Mouse (Mus musculus): ENCODE data around the gene Prmt3.

Prmt3 gene

DNA sequence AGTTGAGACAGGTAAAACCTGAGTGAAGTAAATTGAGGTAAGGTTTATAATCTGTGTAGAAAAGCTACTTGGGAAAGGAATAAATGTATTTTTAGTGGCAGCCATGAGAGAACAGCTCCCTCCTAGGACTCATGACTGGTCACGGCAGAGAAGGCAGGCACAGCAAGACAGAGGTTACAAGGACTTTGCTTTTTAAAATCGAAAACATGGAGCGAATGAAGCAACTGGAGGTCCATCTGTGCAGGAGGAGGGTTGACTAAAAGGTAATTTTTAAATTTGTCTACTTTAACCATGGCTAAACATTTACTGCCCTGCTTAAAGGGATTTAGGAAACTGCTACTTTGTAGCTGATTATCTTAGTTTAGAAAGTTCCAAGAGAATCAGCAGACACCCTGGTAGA is 81.7 kb downstream of the Prmt3 start:
- no peak for DNase-seq

DNA sequence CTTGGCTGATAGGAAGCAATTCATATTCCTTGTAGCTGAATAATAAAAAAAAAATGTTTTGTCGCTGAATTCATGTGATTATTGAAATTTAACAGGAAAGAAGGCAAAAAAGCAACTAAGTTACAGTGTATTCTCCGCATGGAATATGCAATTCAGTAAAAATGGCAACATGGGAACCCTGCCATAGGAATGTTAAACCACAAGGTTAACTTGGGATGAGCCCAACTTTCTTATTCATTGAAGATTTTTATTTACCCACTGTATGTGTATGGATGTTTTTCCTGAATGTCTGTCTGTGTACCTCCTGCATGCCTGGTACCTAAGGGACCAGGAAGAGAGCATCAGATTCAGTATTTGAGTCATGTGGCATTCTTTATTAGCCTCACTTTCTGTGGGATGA is 83.0 kb downstream of the Prmt3 start:
- DNase-seq, result no peak

DNA sequence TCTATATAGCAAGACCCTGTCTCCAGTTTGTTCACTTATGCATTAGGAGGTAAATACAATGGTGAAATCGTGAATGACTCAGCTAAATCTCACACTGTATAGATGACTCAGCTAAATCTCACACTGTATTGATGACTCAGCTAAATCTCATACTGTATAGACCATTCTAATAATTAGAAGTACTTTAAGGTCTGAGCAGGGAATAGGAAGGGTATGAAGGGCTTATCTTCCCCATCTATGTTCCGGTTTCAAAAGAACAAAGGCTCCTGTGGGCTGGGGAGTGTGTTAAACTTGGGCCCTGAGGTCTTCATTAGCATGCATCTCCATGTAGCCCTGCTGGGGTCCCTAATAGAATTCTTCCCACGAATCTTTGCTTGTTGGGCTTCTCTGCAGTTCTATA is 85.6 kb downstream of the Prmt3 start:
- no peak for DNase-seq

DNA sequence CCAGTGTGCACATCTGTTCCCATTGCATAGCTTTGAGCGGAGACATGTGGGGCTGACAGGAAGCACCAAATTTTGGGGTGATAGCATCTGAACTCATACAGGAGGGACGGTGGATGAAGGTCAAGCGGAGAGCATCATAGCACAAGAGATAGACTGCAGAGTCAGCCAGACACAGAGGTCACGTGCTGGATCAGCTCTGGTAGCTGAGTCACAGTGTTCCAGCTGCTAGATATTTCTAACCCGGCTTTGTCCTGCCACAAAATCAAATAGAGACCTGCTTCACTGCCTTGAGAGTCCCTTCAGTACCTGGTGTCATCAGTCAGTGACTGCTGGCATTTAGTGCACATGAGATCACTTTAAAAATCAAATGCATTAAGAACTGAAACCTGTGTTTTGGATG is 91.5 kb downstream of the Prmt3 start:
- no peak for DNase-seq

DNA sequence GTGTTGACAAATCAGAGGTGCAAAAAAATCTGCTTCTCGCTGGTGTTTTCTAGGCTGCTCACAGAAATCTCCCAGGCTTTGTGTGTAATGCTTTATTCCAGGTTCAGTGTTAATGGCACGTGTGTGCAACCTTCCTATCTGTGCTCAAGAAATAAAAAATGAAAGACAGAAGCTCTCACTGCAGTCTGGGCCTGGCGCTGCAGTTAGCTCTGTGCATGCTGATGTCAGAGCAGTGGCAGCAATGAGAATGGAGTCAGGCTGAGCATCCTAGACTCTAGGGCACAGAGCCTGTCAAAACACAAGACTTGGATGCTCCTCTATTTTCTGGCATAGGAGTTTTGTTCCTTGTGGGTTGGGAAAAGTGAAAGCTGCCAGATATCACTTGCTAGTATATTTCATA is 92.1 kb downstream of the Prmt3 start:
- DNase-seq, result no peak

DNA sequence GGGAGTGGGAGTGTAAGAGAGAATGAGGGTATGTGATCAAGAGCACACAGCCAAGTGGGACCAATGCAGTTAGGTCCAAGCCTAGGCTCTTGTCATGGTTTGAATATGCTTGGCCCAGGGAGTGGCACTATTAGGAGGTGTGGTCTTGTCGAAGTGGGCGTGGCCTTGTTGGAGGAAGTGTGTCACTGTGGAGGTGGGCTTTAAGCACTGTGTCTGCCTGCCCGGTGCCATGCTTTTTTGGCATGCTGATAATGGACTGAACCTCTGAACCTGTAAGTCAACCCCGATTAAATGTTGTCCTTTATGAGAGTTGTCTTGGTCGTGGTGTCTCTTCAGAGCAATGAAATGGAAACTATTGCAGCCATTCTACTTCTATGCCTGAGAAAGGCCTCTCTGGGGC is 99.2 kb downstream of the Prmt3 start:
- no peak for DNase-seq

DNA sequence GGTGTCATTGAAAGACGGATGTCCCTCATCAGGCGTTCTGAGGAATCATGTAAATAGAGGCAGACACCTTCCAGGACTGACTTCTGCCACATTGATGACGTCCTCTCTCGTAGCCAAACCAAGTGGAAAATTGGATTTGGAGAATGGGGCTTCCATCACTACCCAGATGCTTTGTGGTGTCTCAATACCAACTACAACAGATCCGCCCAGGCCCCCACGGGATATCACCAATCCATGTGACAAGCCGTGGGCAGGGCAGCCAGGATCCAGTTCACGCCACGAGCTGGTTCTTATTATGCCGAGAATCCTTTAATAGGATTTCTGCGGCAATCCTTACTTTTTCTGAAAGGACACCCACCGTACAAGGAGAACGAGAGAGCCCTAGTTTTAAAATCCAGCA is 100.9 kb downstream of the Prmt3 start:
- DNase-seq, result no peak

DNA sequence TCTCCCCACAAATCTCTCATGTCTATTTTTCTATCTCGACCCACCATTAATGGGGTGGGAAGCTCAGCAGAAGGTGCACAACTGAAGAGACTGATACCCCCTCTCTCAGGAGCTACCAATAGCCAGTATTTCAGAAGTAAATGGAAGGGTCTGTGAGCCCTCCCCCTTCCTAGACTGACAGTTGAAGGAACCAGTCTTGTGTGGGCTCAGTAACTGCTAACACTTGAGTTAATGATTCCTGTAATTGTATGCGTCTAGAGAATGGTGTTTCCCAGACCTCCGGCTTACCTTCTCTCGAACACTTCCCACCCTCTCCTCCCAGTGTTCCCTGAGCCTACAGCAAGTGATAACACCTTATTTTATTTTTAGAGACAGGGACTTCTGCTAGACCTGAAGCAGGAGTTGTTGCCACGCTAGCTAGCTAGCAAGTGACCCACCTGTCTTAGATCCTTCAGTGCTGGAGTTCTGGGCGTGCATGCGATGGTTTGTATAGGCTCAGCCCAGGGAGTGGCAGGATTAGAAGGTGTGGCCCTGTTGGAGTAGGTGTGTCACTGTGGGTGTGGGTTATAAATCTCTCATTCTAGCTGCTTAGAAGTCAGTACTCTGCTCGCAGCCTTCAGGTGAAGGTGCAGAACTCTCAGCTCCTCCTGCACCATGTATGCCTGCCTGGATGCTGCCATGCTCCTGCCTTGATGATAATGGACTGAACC is 102.0 kb downstream of the Prmt3 start:
- no peak for DNase-seq

DNA sequence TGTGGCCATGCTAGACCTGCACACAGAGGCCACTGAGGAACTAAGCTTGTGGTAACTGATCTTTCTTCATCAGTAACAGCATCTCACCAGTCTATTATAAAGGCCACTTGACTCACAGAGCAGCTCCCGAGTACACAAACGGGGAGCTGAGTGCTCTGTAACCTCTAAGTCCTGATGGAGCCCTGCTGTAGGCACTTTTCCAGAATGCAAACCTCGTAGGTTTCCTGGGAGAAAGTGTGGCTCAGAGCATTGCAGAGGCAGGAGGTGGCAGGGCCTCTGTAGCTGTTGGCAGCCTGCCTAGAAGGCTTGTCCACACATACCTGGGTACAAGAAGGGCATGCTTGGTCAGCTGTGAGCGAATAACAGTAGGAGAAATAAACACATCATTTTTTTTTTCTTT is 104.1 kb downstream of the Prmt3 start:
- DNase-seq, result peak; percentile 70

DNA sequence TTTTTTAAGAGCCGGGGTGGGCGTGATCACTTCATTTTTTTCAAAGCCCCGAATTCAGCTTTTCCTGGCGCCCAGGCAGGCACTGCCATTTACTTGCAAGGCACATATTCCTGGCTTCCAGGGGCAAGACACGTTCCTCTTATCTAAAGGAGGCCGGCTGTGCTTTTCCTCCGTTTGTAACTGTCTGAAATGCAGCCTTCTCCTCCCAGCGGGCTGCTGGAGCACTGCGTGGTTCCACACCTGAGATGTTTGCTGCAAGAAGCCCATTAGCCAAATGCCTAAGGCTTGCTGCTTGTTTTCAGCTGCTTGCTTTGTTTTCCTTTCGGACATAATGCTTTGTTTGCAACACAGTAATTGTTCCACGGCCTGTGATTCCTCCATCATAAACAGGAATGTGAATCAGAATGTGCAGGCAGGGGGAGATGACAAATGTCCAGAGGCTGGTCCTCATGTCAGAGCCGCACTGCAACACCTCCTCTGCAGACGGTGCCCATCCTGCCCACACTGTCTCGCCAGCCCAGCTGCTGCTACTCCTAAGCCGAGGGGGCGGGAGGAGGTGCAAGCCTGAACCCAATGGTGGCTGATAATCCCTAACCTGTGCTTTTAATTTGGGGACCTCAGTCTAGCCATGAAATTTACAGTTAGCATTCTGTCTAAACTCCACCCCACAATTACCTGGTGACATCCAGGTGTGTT is 104.7 kb downstream of the Prmt3 start:
- no peak for DNase-seq

DNA sequence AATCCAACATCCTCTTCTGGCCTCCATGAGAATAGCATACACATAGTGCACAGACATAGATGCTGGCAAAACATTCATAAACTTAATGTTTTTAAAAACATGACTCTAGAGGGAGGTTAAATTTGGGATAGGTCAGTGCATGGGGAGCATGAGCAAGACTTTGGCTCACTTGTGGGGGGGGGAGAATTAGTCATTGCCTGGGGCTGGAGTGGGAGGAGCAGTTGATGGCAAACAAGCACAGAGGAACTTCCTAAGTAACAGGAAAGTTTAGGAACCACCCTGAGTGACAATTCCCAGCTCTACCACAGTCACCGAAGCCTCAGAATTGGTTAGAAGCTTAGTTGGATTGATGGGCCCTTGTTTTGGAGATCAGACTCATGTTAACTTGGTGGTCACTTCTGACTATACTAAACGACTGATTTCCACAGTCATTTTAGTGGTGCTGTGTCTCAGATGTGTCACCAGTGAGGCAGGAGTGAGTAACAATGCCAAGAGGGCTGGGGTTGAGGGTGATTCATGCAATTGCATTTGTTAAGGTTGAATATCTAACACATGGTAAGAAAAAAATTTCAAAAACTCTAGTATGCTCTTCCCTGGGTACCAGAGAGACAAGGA is 109.7 kb downstream of the Prmt3 start:
- DNase-seq, result no peak

DNA sequence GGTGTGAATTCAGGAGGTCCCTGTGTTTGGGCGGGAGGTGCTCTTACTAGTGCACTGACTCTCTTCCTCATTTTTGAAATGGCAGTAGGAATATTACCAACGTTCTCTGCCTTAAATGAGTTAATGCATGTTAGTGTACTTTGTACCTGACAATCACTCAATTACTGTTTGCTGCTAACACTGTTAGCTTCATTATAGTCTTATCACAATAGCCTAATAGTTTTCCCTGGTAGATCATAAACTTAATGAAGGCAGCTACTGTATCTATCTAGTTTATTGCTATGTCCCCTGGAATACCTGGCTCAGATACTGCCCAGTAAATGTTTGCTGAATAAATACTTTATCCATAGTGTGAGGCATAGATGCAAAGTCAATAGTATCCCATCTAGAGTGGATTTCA is 116.6 kb downstream of the Prmt3 start:
- DNase-seq, result no peak

DNA sequence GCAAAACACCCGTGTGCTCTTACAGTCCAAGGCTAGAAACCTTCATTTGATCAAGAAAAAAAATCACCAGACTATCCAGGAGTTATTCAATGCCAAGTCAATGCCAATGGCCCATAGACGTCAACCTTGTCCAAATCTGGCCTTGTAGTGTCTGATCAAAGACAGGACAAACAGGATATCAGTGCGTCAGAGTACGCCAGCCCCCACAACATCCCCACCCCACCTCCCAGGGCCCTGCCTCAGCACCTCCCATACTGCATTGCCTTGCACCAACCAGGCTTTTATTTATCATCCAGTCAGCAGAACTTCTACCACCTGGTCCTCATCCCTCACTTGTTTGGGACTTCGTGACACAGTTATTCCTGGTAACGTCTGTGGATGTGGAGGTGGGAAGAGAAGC is 117.2 kb downstream of the Prmt3 start:
- no peak for DNase-seq

DNA sequence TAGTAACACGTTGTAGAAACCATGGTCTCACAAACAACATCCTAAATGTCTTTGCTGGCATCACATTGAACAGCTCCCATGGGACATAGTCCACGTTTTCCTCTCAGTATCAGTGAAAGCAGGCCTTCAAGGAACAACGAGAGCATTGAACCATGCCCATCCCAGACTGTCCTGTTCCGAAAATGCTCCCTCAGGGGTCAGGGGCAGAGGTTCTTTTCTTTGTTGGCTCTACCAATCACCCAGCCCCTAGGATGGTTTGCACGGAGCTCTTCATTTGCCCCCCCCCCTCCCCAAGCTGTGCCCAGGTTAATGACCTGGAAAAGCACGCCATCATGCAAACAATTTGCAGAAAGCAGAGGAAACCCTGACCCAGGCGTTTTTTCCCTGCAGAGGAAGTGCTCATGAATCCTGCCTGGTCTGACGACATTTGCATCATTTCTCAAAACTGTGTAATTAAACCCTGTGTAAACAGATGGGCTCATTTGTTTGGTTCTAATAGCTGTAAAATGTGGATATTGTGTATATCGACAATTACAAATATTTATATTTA is 123.9 kb downstream of the Prmt3 start:
- DNase-seq, result no peak

DNA sequence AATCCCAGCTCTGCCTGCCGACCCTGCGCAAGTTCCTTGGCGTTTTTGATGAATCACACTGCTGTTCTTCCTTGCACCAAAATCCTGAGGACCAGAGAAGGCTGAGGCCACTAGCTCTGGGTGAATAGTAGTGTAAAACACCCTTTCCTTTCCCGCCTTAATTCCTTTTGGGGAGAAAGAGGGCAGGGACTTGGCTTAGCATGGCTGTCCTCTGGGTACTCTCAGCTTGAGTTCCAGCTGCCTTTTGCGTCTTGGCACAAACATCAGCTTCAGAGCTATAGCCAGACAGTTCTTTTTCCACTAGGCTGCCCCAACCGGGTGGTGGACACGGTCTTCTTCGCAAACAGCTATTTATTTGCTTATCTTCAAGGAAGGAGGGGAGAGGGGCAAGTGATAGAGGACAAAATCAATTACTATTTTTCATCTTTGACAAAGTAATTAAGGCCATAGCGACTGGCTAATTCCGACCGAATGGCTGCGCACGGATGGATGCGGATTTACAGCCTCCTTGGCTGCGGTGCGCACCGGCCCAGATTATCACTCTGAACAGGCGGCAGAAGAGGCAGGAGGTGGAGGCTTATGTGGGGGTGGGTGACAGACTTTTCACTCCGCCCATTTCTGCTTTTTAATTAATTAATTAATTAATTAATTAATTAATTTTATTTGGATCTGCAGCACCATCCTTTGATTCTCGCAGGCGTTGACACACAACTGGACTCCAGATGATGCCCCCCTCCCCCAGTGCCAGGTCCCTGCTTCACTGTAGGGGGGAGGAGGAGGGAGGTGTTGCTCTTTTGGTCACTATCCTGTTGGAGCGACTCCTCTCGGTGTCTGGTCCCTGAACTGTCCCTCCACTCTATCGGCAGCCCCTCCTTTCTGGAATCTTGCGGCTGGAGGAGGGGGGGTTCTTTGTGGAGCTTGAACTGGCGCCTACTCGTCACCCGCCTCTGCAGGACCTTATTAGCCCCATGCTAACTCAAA is 129.3 kb downstream of the Prmt3 start:
- DNase-seq, result no peak

All from lung, postnatal 36 days (tissue).